Mouse (Mus musculus) G1E (cell line): ENCODE data around the gene Wdr4.

Experiments used
- CTCF ChIP-seq: IDR thresholded peaks from 2 replicates; pipeline ENCODE4 v1.5.1; 2012; ENCODE audit warnings: low read depth, low read length, inconsistent platforms, mixed read lengths
- GATA1 ChIP-seq: IDR thresholded peaks from 2 replicates; pipeline ENCODE4 v1.6.1; 2012; ENCODE audit warnings: borderline replicate concordance, low read length, inconsistent platforms, mixed read lengths
- TAL1 ChIP-seq: conservative IDR thresholded peaks from 2 replicates; pipeline ENCODE4 v1.6.1; 2012; ENCODE audit warnings: low read depth, low read length, inconsistent platforms, mixed read lengths

GRCm38 (mm10) chr17:31450206-31450605 is 69.6 kb downstream of the Wdr4 start:
- TF ChIP-seq CTCF (no peak), TAL1 (no peak), GATA1 (no peak)
